Mouse (Mus musculus) embryonic facial prominence, embryonic 12.5 days (tissue): ENCODE results near the gene Gm17428. TPM values are rescaled to one million over a fixed set of nuclear protein-coding genes. Genes with fewer than 3 reads are reported as not detected.

Experiments
- ATAC-seq: fragments of 200-750 bp; cut with Nextera tagmentation; 2 replicates; pipeline ENCODE4 v1.8.0; 2017; ENCODE audit not compliant: insufficient number of reproducible peaks, insufficient read depth, low FRiP score, low TSS enrichment
- H3K27ac ChIP-seq: fragments of 300-500 bp; sonication (generic); 2 replicates; pipeline ENCODE4 v1.5.1; 2016; ENCODE audit warnings: mild to moderate bottlenecking
- H3K27me3 ChIP-seq: fragments of 300-500 bp; sonication (generic); 2 replicates; pipeline ENCODE4 v1.6.1; 2016; ENCODE audit warnings: mild to moderate bottlenecking, moderate library complexity
- H3K36me3 ChIP-seq: fragments of 300-500 bp; sonication (generic); 2 replicates; pipeline ENCODE4 v1.6.1; 2016; ENCODE audit warnings: mild to moderate bottlenecking
- H3K4me1 ChIP-seq: fragments of 300-500 bp; sonication (generic); 2 replicates; pipeline ENCODE4 v1.6.1; 2016
- H3K4me2 ChIP-seq: fragments of 300-500 bp; sonication (generic); replicated peaks from 2 replicates; pipeline ENCODE4 v1.6.1; 2016; ENCODE audit warnings: mild to moderate bottlenecking, moderate library complexity
- H3K4me3 ChIP-seq: fragments of 300-500 bp; sonication (generic); 2 replicates; pipeline ENCODE4 v1.5.1; 2016; ENCODE audit warnings: mild to moderate bottlenecking
- H3K9ac ChIP-seq: fragments of 300-500 bp; sonication (generic); 2 replicates; pipeline ENCODE4 v1.6.1; 2016; ENCODE audit warnings: mild to moderate bottlenecking, moderate library complexity
- H3K9me3 ChIP-seq: fragments of 300-500 bp; sonication (generic); 2 replicates; pipeline ENCODE4 v1.6.1; 2016; ENCODE audit warnings: mild to moderate bottlenecking, moderate library complexity
- WGBS: fragments of 180-500 bp; shearing (Covaris S2); methylation state at CpG from one replicate; pipeline ENCODE4 v1.1.7; 2016; 5-methylcytosine and 5-hydroxymethylcytosine counted together
- polyA plus RNA-seq: library from polyadenylated mRNA; unstranded; fragments of >200 nt; fragmentation: Nextera tagmentation; extraction: Ambion mirVana; gene quantifications from 2 replicates; pipeline ENCODE4 v1.2.1, GENCODE M21; 2016

Gene Gm17428
- polyA plus RNA-seq, 1 experiment from 2014 or later: not detected

GRCm38 (mm10) chr14:55005506-55005905, 28.8 kb downstream of the Gm17428 start:
- WGBS: 58% methylated on average over 2 of the region's 2 CpGs
- Histone ChIP-seq H3K9me3 (no peaks in the 10 kb centered on the region), H3K27ac (no peak overlapping the region), H3K4me2 (no peak overlapping the region), H3K4me1 (peaks cover 10% of the 10 kb centered on the region; the same call in 1 of the 2 replicates), H3K9ac (no peak overlapping the region), H3K36me3 (no peaks in the 10 kb centered on the region), H3K27me3 (no peaks in the 10 kb centered on the region), H3K4me3 (no peak overlapping the region)
- ATAC-seq: no peak

GRCm38 (mm10) chr14:55005967-55006366, 29.2 kb downstream of the Gm17428 start:
- 70% methylated on average over 8 of the region's 8 CpGs for WGBS
- Histone ChIP-seq H3K27ac (no peak overlapping the region), H3K9ac (no peak overlapping the region), H3K4me2 (no peak overlapping the region), H3K9me3 (no peaks in the 10 kb centered on the region), H3K4me1 (peaks cover 10% of the 10 kb centered on the region; the same call in 1 of the 2 replicates), H3K27me3 (no peaks in the 10 kb centered on the region), H3K36me3 (no peaks in the 10 kb centered on the region), H3K4me3 (no peak overlapping the region)
- no peak for ATAC-seq

DNA sequence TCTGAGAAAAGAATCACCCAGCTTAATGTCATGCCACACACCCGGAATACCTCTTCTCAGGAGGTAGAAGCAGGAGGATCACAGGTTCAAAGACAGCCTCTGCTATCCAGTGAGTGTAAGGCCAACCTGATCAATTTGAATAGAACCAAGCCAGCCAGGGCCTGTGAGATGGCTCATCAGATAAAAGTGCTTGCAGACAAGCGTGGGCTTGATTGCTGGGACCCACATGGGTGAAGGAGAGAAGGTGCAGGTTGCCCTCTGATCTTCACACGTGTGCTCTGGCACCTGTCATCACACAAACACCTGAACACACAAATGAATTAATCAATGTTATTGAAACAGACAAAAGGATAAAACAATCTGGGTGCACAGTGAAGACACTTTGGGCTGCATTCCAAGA, 29.8 kb downstream of the Gm17428 start:
- Histone ChIP-seq H3K36me3 (no peaks in the 10 kb centered on the region), H3K4me1 (peaks cover 10% of the 10 kb centered on the region; the same call in 1 of the 2 replicates), H3K9me3 (no peaks in the 10 kb centered on the region), H3K27me3 (no peaks in the 10 kb centered on the region), H3K27ac (no peak overlapping the region), H3K4me2 (no peak overlapping the region), H3K9ac (no peak overlapping the region), H3K4me3 (no peak overlapping the region)
- 61% methylated on average over 3 of the region's 3 CpGs for WGBS
- no peak for ATAC-seq

DNA sequence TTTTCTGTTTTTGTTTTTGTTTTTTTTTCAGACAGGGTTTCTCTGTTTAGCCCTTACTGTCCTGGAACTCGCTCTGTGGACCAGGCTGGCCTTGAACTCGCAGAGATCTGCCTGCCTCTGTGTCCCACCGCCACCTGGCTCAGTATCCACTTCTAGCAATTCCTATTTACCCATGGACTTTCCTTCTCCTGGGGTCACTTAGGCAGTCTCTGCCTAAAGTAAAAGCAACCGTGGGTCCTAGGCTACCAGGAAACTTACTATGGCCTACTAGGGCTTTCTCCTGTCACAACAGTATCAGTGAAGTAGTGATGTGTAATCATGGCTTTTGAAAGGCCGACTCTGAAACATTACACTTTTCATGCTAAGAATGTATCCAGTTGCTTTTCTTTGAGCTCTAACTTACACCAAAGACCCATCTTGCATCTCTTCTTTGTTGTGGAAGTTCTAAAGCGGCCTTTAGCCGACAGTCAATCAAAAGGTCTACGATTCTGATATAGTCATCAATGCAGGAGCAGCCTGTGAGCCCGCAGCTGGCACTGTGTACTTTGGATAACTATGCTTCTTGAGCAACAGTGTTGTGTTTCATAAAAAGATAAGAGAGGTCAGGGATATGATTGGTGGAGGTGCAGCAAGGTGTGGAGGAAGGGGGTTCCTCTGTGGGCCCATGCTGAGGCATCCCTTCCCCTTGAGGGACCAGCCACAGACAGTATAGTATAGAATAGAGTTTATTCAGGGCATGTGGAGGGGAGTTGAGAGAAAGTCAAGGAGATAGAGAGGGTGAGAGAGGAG, 30.6 kb downstream of the Gm17428 start:
- H3K9ac ChIP-seq: no peak overlapping the region
- no peaks in the 10 kb centered on the region for H3K36me3 ChIP-seq
- no peak overlapping the region for H3K4me3 ChIP-seq
- no peaks in the 10 kb centered on the region for H3K9me3 ChIP-seq
- no peak for ATAC-seq
- H3K4me2 ChIP-seq: no peak overlapping the region
- 86% methylated on average over 9 of the region's 9 CpGs for WGBS
- no peaks in the 10 kb centered on the region for H3K27me3 ChIP-seq
- H3K4me1 ChIP-seq: peaks cover 6% of the 10 kb centered on the region; the same call in 1 of the 2 replicates
- H3K27ac ChIP-seq: no peak overlapping the region

GRCm38 (mm10) chr14:55008417-55008816, 31.7 kb downstream of the Gm17428 start:
- no peak overlapping the region for H3K4me2 ChIP-seq
- H3K36me3 ChIP-seq: no peaks in the 10 kb centered on the region
- peaks cover 5% of the 10 kb centered on the region; the same call in 1 of the 2 replicates for H3K4me1 ChIP-seq
- H3K9ac ChIP-seq: no peak overlapping the region
- H3K9me3 ChIP-seq: no peaks in the 10 kb centered on the region
- 82% methylated on average over 8 of the region's 8 CpGs for WGBS
- no peaks in the 10 kb centered on the region for H3K27me3 ChIP-seq
- H3K4me3 ChIP-seq: no peak overlapping the region
- H3K27ac ChIP-seq: no peak overlapping the region
- no peak for ATAC-seq

DNA sequence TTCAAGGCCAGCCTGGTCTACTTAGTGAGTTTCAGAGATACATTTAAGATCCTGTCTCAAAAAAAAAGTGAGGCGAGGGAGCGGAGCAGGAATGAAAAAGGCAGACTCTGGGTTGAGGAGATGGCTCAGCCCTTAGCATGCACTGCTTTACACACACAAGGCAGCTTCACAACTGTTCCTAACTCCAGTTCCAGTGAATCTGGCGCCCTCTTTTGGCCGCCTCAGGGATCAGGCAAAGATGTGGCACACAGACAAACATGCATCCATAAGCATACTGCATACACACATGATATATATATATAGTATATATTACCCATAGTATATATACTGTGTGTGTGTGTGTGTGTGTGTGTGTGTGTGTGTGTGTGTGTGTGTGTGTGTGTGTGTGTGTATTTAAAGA, 34.4 kb downstream of the Gm17428 start:
- no peak overlapping the region for H3K9ac ChIP-seq
- H3K4me1 ChIP-seq: no peaks in the 10 kb centered on the region
- ATAC-seq: no peak
- H3K36me3 ChIP-seq: no peaks in the 10 kb centered on the region
- H3K4me3 ChIP-seq: no peak overlapping the region
- H3K27me3 ChIP-seq: no peaks in the 10 kb centered on the region
- no peak overlapping the region for H3K4me2 ChIP-seq
- 60% methylated on average over 4 of the region's 4 CpGs for WGBS
- H3K27ac ChIP-seq: no peak overlapping the region
- H3K9me3 ChIP-seq: no peaks in the 10 kb centered on the region

DNA sequence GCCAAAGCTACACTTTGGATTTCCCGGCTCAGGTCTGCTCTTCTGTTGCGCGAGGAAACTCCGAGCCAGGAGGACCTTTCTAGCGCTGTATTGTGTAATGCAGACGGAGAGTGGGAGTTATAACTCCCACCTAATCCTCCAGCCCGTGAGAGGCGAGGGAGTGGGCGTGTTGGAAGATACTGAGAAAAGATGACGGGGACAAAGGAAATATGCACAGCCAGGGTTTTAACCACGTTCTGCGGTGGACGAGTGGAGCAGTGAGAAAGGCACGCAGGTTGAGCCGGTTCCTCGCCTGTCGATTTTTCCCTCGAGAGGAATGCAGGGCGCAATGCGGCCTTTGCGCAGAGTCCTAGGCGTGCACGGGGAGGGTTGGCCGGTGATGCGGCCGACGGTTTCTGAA, 37.9 kb downstream of the Gm17428 start:
- peaks cover 17% of the 10 kb centered on the region; the same call in 1 of the 2 replicates for H3K36me3 ChIP-seq
- no peaks in the 10 kb centered on the region for H3K4me1 ChIP-seq
- peak; percentile 55 for ATAC-seq
- peak overlapping the region; percentile 56 for H3K4me2 ChIP-seq
- no peaks in the 10 kb centered on the region for H3K9me3 ChIP-seq
- WGBS: under 1% methylated on average over 27 of the region's 27 CpGs
- peak overlapping the region; percentile 94 for H3K27ac ChIP-seq
- H3K27me3 ChIP-seq: no peaks in the 10 kb centered on the region
- peak overlapping the region; percentile 62 for H3K9ac ChIP-seq
- peak overlapping the region; percentile 70 for H3K4me3 ChIP-seq

- Histone ChIP-seq H3K27ac (peak within 1 kb of the TSS; percentile 94), H3K4me2 (peak within 1 kb of the TSS; percentile 79), H3K27me3 (no peaks in the 10 kb centered on the region), H3K9ac (peak within 1 kb of the TSS; percentile 66), H3K36me3 (peaks cover 17% of the 10 kb centered on the region; the same call in 1 of the 2 replicates), H3K4me3 (peak within 1 kb of the TSS; percentile 70), H3K9me3 (no peaks in the 10 kb centered on the region), H3K4me1 (no peaks in the 10 kb centered on the region)
- peak; percentile 93 for ATAC-seq
- WGBS: under 1% methylated on average over 36 of the region's 36 CpGs
These were observed 38.4 kb downstream of the Gm17428 start, which contains the start of gene Ngdn for GRCm38 (mm10) chr14:55014991-55015766. Gene Ngdn, plus strand, starts transcription at chr14:55015454.

- Histone ChIP-seq H3K4me1 (no peaks in the 10 kb centered on the region), H3K4me2 (peak overlapping the region; percentile 79), H3K27ac (peak overlapping the region; percentile 78), H3K4me3 (peak overlapping the region; percentile 70), H3K9ac (peak overlapping the region; percentile 66), H3K9me3 (no peaks in the 10 kb centered on the region), H3K27me3 (no peaks in the 10 kb centered on the region), H3K36me3 (peaks cover 22% of the 10 kb centered on the region)
- WGBS: under 1% methylated on average over 17 of the region's 17 CpGs
- peak; percentile 54 for ATAC-seq
These were observed 39.0 kb downstream of the Gm17428 start for GRCm38 (mm10) chr14:55015767-55016111.

DNA sequence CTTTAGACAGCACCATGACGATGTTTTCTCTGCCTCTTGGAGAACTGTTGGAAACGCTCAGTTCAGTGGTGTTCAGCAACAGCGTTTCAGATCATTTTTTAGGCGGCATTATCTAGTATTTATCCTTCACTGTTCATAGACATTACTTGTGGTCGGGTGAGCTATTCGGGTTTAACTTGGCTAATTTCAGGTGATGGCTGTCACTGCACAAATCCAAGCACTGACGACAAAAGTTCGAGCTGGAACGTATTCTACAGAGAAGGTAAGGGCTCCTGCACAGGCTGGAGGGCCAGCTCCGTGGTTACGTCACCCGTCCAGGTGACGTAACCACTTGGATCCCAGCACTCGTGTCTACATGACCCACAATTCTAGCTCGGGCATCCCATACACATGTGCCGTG, 40.1 kb downstream of the Gm17428 start:
- no peak overlapping the region for H3K4me2 ChIP-seq
- H3K4me3 ChIP-seq: no peak overlapping the region
- no peak for ATAC-seq
- no peaks in the 10 kb centered on the region for H3K4me1 ChIP-seq
- no peak overlapping the region for H3K9ac ChIP-seq
- no peak overlapping the region for H3K27ac ChIP-seq
- WGBS: 90% methylated on average over 16 of the region's 16 CpGs
- H3K36me3 ChIP-seq: peaks cover 32% of the 10 kb centered on the region
- no peaks in the 10 kb centered on the region for H3K27me3 ChIP-seq
- H3K9me3 ChIP-seq: no peaks in the 10 kb centered on the region

GRCm38 (mm10) chr14:55020394-55020793, 43.7 kb downstream of the Gm17428 start:
- Histone ChIP-seq H3K9me3 (no peaks in the 10 kb centered on the region), H3K27me3 (no peaks in the 10 kb centered on the region), H3K4me3 (no peak overlapping the region), H3K27ac (no peak overlapping the region), H3K4me2 (no peak overlapping the region), H3K9ac (no peak overlapping the region), H3K36me3 (peaks cover 63% of the 10 kb centered on the region), H3K4me1 (no peaks in the 10 kb centered on the region)
- no peak for ATAC-seq
- 92% methylated on average over 9 of the region's 9 CpGs for WGBS

GRCm38 (mm10) chr14:55023011-55023410, 46.3 kb downstream of the Gm17428 start:
- peaks cover 9% of the 10 kb centered on the region for H3K4me1 ChIP-seq
- 91% methylated on average over 15 of the region's 15 CpGs for WGBS
- H3K4me2 ChIP-seq: no peak overlapping the region
- no peaks in the 10 kb centered on the region for H3K9me3 ChIP-seq
- ATAC-seq: no peak
- H3K4me3 ChIP-seq: no peak overlapping the region
- H3K36me3 ChIP-seq: peaks cover 59% of the 10 kb centered on the region
- H3K27me3 ChIP-seq: no peaks in the 10 kb centered on the region
- H3K27ac ChIP-seq: no peak overlapping the region
- no peak overlapping the region for H3K9ac ChIP-seq
